ENCODE assay signal across 9 mouse cellular contexts in the genomic region with DNA sequence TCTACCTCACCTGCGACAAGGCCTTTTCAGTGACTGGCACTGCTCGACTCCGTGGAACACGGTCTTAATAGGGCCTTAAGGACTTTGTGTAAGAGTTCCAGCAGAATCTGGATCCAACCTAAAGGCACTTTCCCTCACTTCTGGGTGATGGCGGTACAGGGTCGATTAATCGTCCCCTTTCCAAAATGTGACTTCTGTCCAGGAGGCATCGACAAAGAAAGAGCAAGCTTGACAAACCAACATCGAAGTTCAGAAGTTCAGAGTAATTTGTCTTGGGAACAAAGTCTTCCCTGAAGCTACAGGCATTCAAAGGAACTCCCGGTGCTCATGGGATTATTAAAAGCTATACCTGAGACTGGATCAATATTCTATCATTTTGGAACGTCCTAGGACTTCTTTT. TPM values are rescaled to one million over a fixed set of nuclear protein-coding genes. Genes with fewer than 3 reads are reported as not detected.
DNase-seq lines count a peak whose midpoint lies in the region; ATAC-seq and TF ChIP-seq lines count a peak whose summit lies in the region.
"Had no signal": no experiment of that assay in that cellular context is flagged by ENCODE, and none has a peak within 500 bp of the region (broad histone marks: within the 10 kb centered on the region; RNA-seq: fewer than 3 reads in every experiment).

No protein-coding gene starts in this region.

- no peak overlapping the region for H3K9ac ChIP-seq in kidney, postnatal 0 days (ENCODE audit: low read depth, low read length)
- no peak overlapping the region for H3K9ac ChIP-seq in embryonic facial prominence, embryonic 15.5 days
- no peak overlapping the region for H3K9ac ChIP-seq in intestine, embryonic 14.5 days (ENCODE audit: low read length)
- H3K9ac ChIP-seq: liver, embryonic 15.5 days had no signal

- peak overlapping the region; percentile 58; the same call in 1 of the 2 replicates for H3K4me3 ChIP-seq in kidney, postnatal 0 days (replicated peaks; ENCODE audit: low read depth, low read length)
- H3K4me3 ChIP-seq in embryonic facial prominence, embryonic 15.5 days (replicated peaks): peak overlapping the region; percentile 49
- H3K4me3 ChIP-seq in intestine, embryonic 14.5 days (ENCODE audit: low read depth, low read length): peak overlapping the region; percentile 54; the same call in 1 of the 2 replicates
- peak overlapping the region; percentile 50 for H3K4me3 ChIP-seq in myocyte

- H3K9me3 ChIP-seq in kidney, postnatal 0 days (replicated peaks; ENCODE audit: low read length): no peaks in the 10 kb centered on the region
- H3K9me3 ChIP-seq in embryonic facial prominence, embryonic 15.5 days (replicated peaks): no peaks in the 10 kb centered on the region
- H3K9me3 ChIP-seq in intestine, embryonic 14.5 days (ENCODE audit: control insufficient read depth, low read length): no peaks in the 10 kb centered on the region
- H3K9me3 ChIP-seq: liver, embryonic 15.5 days had no signal

- H3ac ChIP-seq in myocyte (ENCODE audit: control insufficient read depth, insufficient read length): no peak overlapping the region

- H3K27me3 ChIP-seq in kidney, postnatal 0 days (ENCODE audit: insufficient read depth, low read length): no peaks in the 10 kb centered on the region
- H3K27me3 ChIP-seq in embryonic facial prominence, embryonic 15.5 days: peaks cover 7% of the 10 kb centered on the region; the same call in 1 of the 2 replicates
- H3K27me3 ChIP-seq in intestine, embryonic 14.5 days (replicated peaks; ENCODE audit: control insufficient read depth, insufficient read depth, low read length): no peaks in the 10 kb centered on the region
- no peaks in the 10 kb centered on the region for H3K27me3 ChIP-seq in myocyte (ENCODE audit: control insufficient read depth, insufficient read depth, insufficient read length)

- H3K4me1 ChIP-seq in kidney, postnatal 0 days (replicated peaks; ENCODE audit: insufficient read depth, low read length): peaks cover 24% of the 10 kb centered on the region
- H3K4me1 ChIP-seq in embryonic facial prominence, embryonic 15.5 days: peaks cover 56% of the 10 kb centered on the region
- H3K4me1 ChIP-seq in intestine, embryonic 14.5 days (replicated peaks; ENCODE audit: control insufficient read depth, insufficient read depth, low read length): peaks cover 28% of the 10 kb centered on the region
- H3K4me1 ChIP-seq: liver, embryonic 15.5 days had no signal

- ATAC-seq in kidney, postnatal 0 days (replicated peaks; ENCODE audit: low FRiP score, low read depth): no peak
- no peak for ATAC-seq in embryonic facial prominence, embryonic 15.5 days (ENCODE audit: insufficient number of reproducible peaks, low FRiP score, low TSS enrichment, low read depth)
- no peak for ATAC-seq in intestine, embryonic 14.5 days (replicated peaks; ENCODE audit: low FRiP score, low TSS enrichment, low read depth)
- ATAC-seq in frontal cortex, adult (ENCODE audit: low TSS enrichment): no peak

- no peak for TF ChIP-seq CTCF in kidney, postnatal 0 days (IDR thresholded peaks at IDR 0.05; ENCODE audit: low read depth)

- 18% methylated on average over 11 of the region's 11 CpGs for WGBS in kidney, postnatal 0 days
- WGBS in embryonic facial prominence, embryonic 15.5 days: 8% methylated on average over 11 of the region's 11 CpGs
- WGBS in intestine, embryonic 14.5 days: 12% methylated on average over 11 of the region's 11 CpGs

- H3K79me2 ChIP-seq in myocyte (ENCODE audit: control insufficient read depth, insufficient read depth): peaks cover 35% of the 10 kb centered on the region

- no peak for TF ChIP-seq POLR2A in myocyte (IDR thresholded peaks at IDR 0.05; ENCODE audit: insufficient read length, low read depth)

- DNase-seq in kidney, postnatal 0 days (ENCODE audit: low spot score): no peak
- DNase-seq in kidney, adult 8-10 months: no peak
- DNase-seq in intestine, embryonic 14.5 days (ENCODE audit: low spot score): no peak
- no peak for DNase-seq in spleen, postnatal 4 days (ENCODE audit: low spot score in 2 of 2)
- DNase-seq in adrenal gland, postnatal 14 days: no peak

- H3K4me2 ChIP-seq in kidney, postnatal 0 days (ENCODE audit: low read length): peak overlapping the region; percentile 60
- peak overlapping the region; percentile 44 for H3K4me2 ChIP-seq in embryonic facial prominence, embryonic 15.5 days (replicated peaks)
- H3K4me2 ChIP-seq in intestine, embryonic 14.5 days (ENCODE audit: low read length): peak overlapping the region; percentile 61
- peak overlapping the region; percentile 76 for H3K4me2 ChIP-seq in myocyte (ENCODE audit: low read depth)

- H3K36me3 ChIP-seq in kidney, postnatal 0 days (ENCODE audit: insufficient read depth, low read length): no peaks in the 10 kb centered on the region
- H3K36me3 ChIP-seq in embryonic facial prominence, embryonic 15.5 days: no peaks in the 10 kb centered on the region
- no peaks in the 10 kb centered on the region for H3K36me3 ChIP-seq in intestine, embryonic 14.5 days (ENCODE audit: control insufficient read depth, insufficient read depth, low read length)
- H3K36me3 ChIP-seq in myocyte (ENCODE audit: control insufficient read depth, insufficient read depth): no peaks in the 10 kb centered on the region
- H3K36me3 ChIP-seq: liver, embryonic 15.5 days had no signal

- no peak overlapping the region for H3K27ac ChIP-seq in kidney, postnatal 0 days
- H3K27ac ChIP-seq in embryonic facial prominence, embryonic 15.5 days (replicated peaks): peak overlapping the region; percentile 69; the same call in 1 of the 2 replicates
- H3K27ac ChIP-seq in intestine, embryonic 14.5 days (ENCODE audit: low read depth): peak overlapping the region; percentile 61
- H3K27ac ChIP-seq: liver, embryonic 15.5 days had no signal

TF ChIP-seq in myocyte, 11 proteins besides CTCF, POLR2A, EP300 and RAD21:
- no peak for TF ChIP-seq MYOG (IDR thresholded peaks at IDR 0.05; ENCODE audit: control insufficient read depth in 1 of 3, insufficient read depth in 1 of 3, insufficient read length in 2 of 3, low read depth in 2 of 3)
- TF ChIP-seq E2F4 (IDR thresholded peaks at IDR 0.05; ENCODE audit: insufficient read depth): no peak
- no peak for TF ChIP-seq USF1 (IDR thresholded peaks at IDR 0.05; ENCODE audit: low read depth)
- TF ChIP-seq MYOD1 (IDR thresholded peaks at IDR 0.05; ENCODE audit: control insufficient read depth in 1 of 3, insufficient read length in 2 of 3, low read depth in 2 of 3): no peak
- no peak for TF ChIP-seq POLR2AphosphoS2 (IDR thresholded peaks at IDR 0.05; ENCODE audit: insufficient read length, low read depth)
- no peak for TF ChIP-seq TCF12 (IDR thresholded peaks at IDR 0.05; ENCODE audit: insufficient read depth, poor library complexity, severe bottlenecking)
- TF ChIP-seq SRF (IDR thresholded peaks at IDR 0.05; ENCODE audit: control insufficient read depth, insufficient read length, low read depth): no peak
- TF ChIP-seq REST (IDR thresholded peaks at IDR 0.05; ENCODE audit: insufficient read depth, insufficient read length): no peak
- TF ChIP-seq MAX (IDR thresholded peaks at IDR 0.05; ENCODE audit: low read depth): no peak
- TF ChIP-seq CEBPB (IDR thresholded peaks at IDR 0.05; ENCODE audit: insufficient read depth, poor library complexity, severe bottlenecking): no peak
- no peak for TF ChIP-seq TCF3 (IDR thresholded peaks at IDR 0.05; ENCODE audit: insufficient read length, low read depth)

RNA-seq across cellular contexts. Expression of gene Ackr3, which starts 0.4 kb away (rescaled TPM):
- 52.2 and 52.6 TPM in 2 replicates for polyA plus RNA-seq in kidney, postnatal 0 days (2015; fragmentation: Nextera tagmentation; extraction: Ambion mirVana)
- 29.9 and 31.9 TPM in 2 replicates for polyA plus RNA-seq in embryonic facial prominence, embryonic 15.5 days (2015; fragmentation: Nextera tagmentation; extraction: Ambion mirVana)
- 19.4 and 19.9 TPM in 2 replicates for polyA plus RNA-seq in intestine, embryonic 14.5 days (2014; fragmentation: Nextera tagmentation; extraction: Ambion mirVana)
- 10.8 TPM for polyA plus RNA-seq in myocyte (2012; fragmentation: generic; extraction: Trizol)
- total RNA-seq in adrenal gland, postnatal 14 days (2021): 66.0 and 91.4 TPM in 2 replicates

RNA-seq across cellular contexts. Expression of gene Iqca, which starts 50.1 kb away (rescaled TPM):
- polyA plus RNA-seq in kidney, postnatal 0 days (2015; fragmentation: Nextera tagmentation; extraction: Ambion mirVana): 0.09 TPM in 1 of 2 replicates, not detected in the other
- polyA plus RNA-seq in embryonic facial prominence, embryonic 15.5 days (2015; fragmentation: Nextera tagmentation; extraction: Ambion mirVana): 2.5 and 6.9 TPM in 2 replicates
- polyA plus RNA-seq in intestine, embryonic 14.5 days (2014; fragmentation: Nextera tagmentation; extraction: Ambion mirVana): 0.22 and 0.51 TPM in 2 replicates
- polyA plus RNA-seq in myocyte (2012; fragmentation: generic; extraction: Trizol): 0.02 TPM
- not detected in 2 replicates for total RNA-seq in adrenal gland, postnatal 14 days (2021)
